Mouse (Mus musculus) heart, embryonic 16.5 days (tissue): Measurements from ENCODE around the gene Nsd1. TPM values are rescaled to one million over a fixed set of nuclear protein-coding genes. Genes with fewer than 3 reads are reported as not detected.

Experiments
- ATAC-seq: fragments of 200-750 bp; cut with Nextera tagmentation; replicated peaks from 2 replicates; pipeline ENCODE4 v1.8.0; 2017; ENCODE audit warnings: moderate number of reproducible peaks; ENCODE audit not compliant: insufficient read depth, low FRiP score; ENCODE audit errors: extremely low read depth
- H3K27ac ChIP-seq: fragments of 300-500 bp; sonication (generic); 2 replicates; pipeline ENCODE4 v1.5.1; 2014; ENCODE audit warnings: mild to moderate bottlenecking, low read length, control low read depth, moderate library complexity
- H3K27me3 ChIP-seq: fragments of 300-500 bp; sonication (generic); 2 replicates; pipeline ENCODE4 v1.6.1; 2014; ENCODE audit warnings: low read length, mixed read lengths; ENCODE audit not compliant: control insufficient read depth, insufficient read depth
- H3K36me3 ChIP-seq: fragments of 300-500 bp; sonication (generic); 2 replicates; pipeline ENCODE4 v1.6.1; 2014; ENCODE audit not compliant: control insufficient read depth, insufficient read depth
- H3K4me1 ChIP-seq: fragments of 300-500 bp; sonication (generic); 2 replicates; pipeline ENCODE4 v1.6.1; 2014; ENCODE audit warnings: low read length, mixed read lengths; ENCODE audit not compliant: control insufficient read depth, insufficient read depth
- H3K4me2 ChIP-seq: fragments of 300-500 bp; sonication (generic); 2 replicates; pipeline ENCODE4 v1.6.1; 2014; ENCODE audit warnings: low read depth, mild to moderate bottlenecking, control low read depth, low read length
- H3K4me3 ChIP-seq: fragments of 300-500 bp; sonication (generic); 2 replicates; pipeline ENCODE4 v1.5.1; 2014; ENCODE audit warnings: mild to moderate bottlenecking, control low read depth, low read length
- H3K9ac ChIP-seq: fragments of 300-500 bp; sonication (generic); 2 replicates; pipeline ENCODE4 v1.6.1; 2014; ENCODE audit warnings: low read length, control low read depth
- H3K9me3 ChIP-seq: fragments of 300-500 bp; sonication (generic); replicated peaks from 2 replicates; pipeline ENCODE4 v1.6.1; 2016; ENCODE audit warnings: low read length; ENCODE audit not compliant: control insufficient read depth
- WGBS: fragments of 180-500 bp; shearing (Covaris S2); extraction: QIAGEN DNeasy Blood & Tissue Kit; methylation state at CpG from one replicate; pipeline ENCODE4 v1.1.7; 2014; 5-methylcytosine and 5-hydroxymethylcytosine counted together
- polyA plus RNA-seq: library from polyadenylated mRNA; unstranded; fragments of >200 nt; fragmentation: Nextera tagmentation; extraction: Ambion mirVana; gene quantifications from 2 replicates; pipeline ENCODE4 v1.2.1, GENCODE M21; 2015

Gene Nsd1
- polyA plus RNA-seq, 1 experiment from 2014 or later, result 38.1 TPM

DNA sequence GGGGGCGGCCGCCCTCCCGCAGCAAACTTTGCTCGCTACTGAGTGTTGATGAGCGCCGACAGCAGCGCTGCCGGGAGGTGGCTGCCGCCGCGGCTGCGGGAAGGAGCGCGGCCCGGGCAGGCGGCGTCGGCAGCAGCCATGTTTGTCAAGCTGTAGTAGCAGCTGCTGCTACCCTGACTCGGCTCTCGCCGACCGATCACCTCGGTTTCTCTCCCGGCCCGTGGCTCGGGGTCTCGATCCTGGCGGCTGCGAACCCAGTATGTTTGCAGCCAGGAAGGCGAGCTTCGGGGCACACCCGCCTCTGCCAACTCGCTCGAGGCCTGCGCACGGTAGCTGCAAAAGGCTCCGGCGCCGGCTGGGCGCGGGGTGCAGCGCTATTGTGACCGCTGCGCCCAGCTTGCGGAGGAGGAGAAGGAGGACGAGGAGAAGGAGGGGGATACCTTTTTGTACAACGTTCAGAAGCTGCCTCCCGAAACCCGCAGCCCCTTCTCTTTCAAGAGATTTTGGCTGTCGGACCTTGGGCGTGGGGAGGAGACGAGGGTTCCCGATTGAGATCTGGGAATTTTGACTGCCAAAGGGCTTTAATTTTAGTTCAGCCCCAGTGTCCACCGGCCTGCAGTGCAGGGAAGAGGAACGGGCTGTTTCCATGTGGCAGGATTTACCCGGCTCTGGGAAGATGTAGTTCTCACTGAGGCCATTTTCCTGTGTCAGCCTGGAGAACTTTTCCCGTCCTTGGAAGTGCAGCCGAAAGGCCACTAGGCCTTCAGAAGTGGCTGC lies 3.0 kb downstream of the Nsd1 start:
- Histone ChIP-seq H3K4me3 (peak overlapping the region; percentile 82), H3K36me3 (peaks cover 18% of the 10 kb centered on the region), H3K27me3 (no peaks in the 10 kb centered on the region), H3K27ac (peak overlapping the region; percentile 98), H3K4me1 (peaks cover 38% of the 10 kb centered on the region), H3K4me2 (peak overlapping the region; percentile 80), H3K9me3 (no peaks in the 10 kb centered on the region), H3K9ac (peak overlapping the region; percentile 99)
- WGBS, result under 1% methylated on average over 58 of the region's 58 CpGs
- 0 out of 2 replicates have a peak, but pooled peaks have one; percentile 0 for ATAC-seq

DNA sequence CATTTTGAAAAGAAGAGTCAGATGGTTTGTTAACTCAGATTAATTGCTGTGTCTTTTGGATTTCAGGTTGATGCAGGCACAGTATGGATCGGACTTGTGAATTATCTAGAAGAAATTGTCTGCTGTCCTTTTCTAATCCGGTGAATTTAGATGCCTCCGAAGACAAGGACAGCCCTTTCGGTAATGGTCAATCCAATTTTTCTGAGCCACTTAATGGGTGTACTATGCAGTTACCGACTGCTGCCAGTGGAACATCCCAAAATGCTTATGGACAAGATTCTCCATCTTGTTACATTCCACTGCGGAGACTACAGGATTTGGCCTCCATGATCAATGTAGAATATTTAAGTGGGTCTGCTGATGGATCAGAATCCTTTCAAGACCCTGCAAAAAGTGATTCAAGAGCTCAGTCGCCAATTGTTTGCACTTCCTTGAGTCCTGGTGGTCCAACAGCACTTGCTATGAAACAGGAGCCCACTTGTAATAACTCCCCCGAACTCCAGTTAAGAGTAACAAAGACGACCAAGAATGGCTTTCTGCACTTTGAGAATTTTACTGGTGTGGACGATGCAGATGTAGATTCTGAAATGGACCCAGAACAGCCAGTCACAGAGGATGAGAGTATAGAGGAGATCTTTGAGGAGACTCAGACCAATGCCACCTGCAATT lies 3.7 kb downstream of the Nsd1 start:
- Histone ChIP-seq H3K27ac (peak overlapping the region; percentile 98), H3K36me3 (peaks cover 21% of the 10 kb centered on the region), H3K27me3 (no peaks in the 10 kb centered on the region), H3K4me3 (peak overlapping the region; percentile 82), H3K4me2 (peak overlapping the region; percentile 80), H3K4me1 (peaks cover 43% of the 10 kb centered on the region), H3K9me3 (no peaks in the 10 kb centered on the region), H3K9ac (peak overlapping the region; percentile 99)
- WGBS, result 59% methylated on average over 10 of the region's 10 CpGs
- ATAC-seq, result no peak

- Histone ChIP-seq H3K36me3 (peaks cover 40% of the 10 kb centered on the region), H3K27me3 (no peaks in the 10 kb centered on the region), H3K4me1 (0 out of 2 replicates have a peak, but pooled peaks cover 3% of the 10 kb centered on the region), H3K27ac (no peak overlapping the region), H3K9me3 (no peaks in the 10 kb centered on the region), H3K4me2 (no peak overlapping the region), H3K4me3 (no peak overlapping the region), H3K9ac (no peak overlapping the region)
- WGBS, result 88% methylated on average over 3 of the region's 3 CpGs
- no peak for ATAC-seq
Measured at GRCm38 (mm10) chr13:55224364-55224763, 14.8 kb downstream of the Nsd1 start.

- no peak overlapping the region for H3K27ac ChIP-seq
- no peaks in the 10 kb centered on the region for H3K4me1 ChIP-seq
- no peaks in the 10 kb centered on the region for H3K27me3 ChIP-seq
- no peak overlapping the region for H3K4me2 ChIP-seq
- H3K9ac ChIP-seq, result no peak overlapping the region
- H3K36me3 ChIP-seq, result peaks cover 44% of the 10 kb centered on the region
- no peak overlapping the region for H3K4me3 ChIP-seq
- ATAC-seq, result no peak
- no peaks in the 10 kb centered on the region for H3K9me3 ChIP-seq
- 83% methylated on average over 1 of the region's 1 CpGs for WGBS
Measured at GRCm38 (mm10) chr13:55230701-55231100, 21.1 kb downstream of the Nsd1 start.

- 77% methylated on average over 3 of the region's 3 CpGs for WGBS
- Histone ChIP-seq H3K27me3 (no peaks in the 10 kb centered on the region), H3K27ac (no peak overlapping the region), H3K9me3 (no peaks in the 10 kb centered on the region), H3K4me1 (no peaks in the 10 kb centered on the region; the same call in 1 of the 2 replicates), H3K4me2 (no peak overlapping the region), H3K36me3 (peaks cover 59% of the 10 kb centered on the region), H3K9ac (no peak overlapping the region), H3K4me3 (no peak overlapping the region)
- no peak for ATAC-seq
Measured at GRCm38 (mm10) chr13:55243205-55243604, 33.6 kb downstream of the Nsd1 start.

- peaks cover 31% of the 10 kb centered on the region for H3K36me3 ChIP-seq
- WGBS, result 88% methylated on average over 17 of the region's 17 CpGs
- no peak for ATAC-seq
Measured at GRCm38 (mm10) chr13:55247293-55248030, 37.9 kb downstream of the Nsd1 start.

GRCm38 (mm10) chr13:55249246-55249645 lies 39.7 kb downstream of the Nsd1 start:
- Histone ChIP-seq H3K27ac (no peak overlapping the region), H3K9me3 (no peaks in the 10 kb centered on the region)

More at GRCm38 (mm10) chr13:55247293-55248030, 37.9 kb downstream of the Nsd1 start:
- Histone ChIP-seq H3K4me3 (no peak overlapping the region), H3K27ac (no peak overlapping the region), H3K27me3 (no peaks in the 10 kb centered on the region), H3K9me3 (no peaks in the 10 kb centered on the region), H3K4me2 (no peak overlapping the region), H3K9ac (no peak overlapping the region), H3K4me1 (no peaks in the 10 kb centered on the region)

DNA sequence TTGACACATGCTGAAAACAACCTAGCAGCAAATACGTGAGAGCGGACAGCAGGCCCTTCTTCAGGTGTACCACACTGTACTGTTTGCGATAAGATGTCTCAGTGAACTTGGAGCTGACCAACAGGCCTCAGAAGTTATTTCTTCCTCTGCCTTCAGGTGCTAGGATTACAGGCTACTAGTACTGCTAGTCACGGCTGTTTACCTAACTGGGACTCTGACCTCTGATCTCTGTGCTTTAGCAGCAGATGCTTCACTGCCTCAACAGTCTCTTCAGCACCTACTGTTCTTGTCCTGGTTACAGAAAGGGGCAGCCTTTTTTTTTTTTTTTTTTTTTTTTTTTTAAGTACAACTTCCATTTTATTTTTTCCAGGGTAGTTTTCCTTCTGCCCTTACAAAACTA lies 43.2 kb downstream of the Nsd1 start:
- no peak for ATAC-seq
- Histone ChIP-seq H3K36me3 (peaks cover 12% of the 10 kb centered on the region), H3K27ac (no peak overlapping the region), H3K4me1 (no peaks in the 10 kb centered on the region), H3K9ac (no peak overlapping the region), H3K4me3 (no peak overlapping the region), H3K4me2 (no peak overlapping the region), H3K9me3 (no peaks in the 10 kb centered on the region), H3K27me3 (no peaks in the 10 kb centered on the region)
- 92% methylated on average over 4 of the region's 4 CpGs for WGBS

More at GRCm38 (mm10) chr13:55249246-55249645, 39.7 kb downstream of the Nsd1 start:
- no peak for ATAC-seq
- peaks cover 34% of the 10 kb centered on the region for H3K36me3 ChIP-seq
- WGBS, result 84% methylated on average over 4 of the region's 4 CpGs
- no peaks in the 10 kb centered on the region for H3K4me1 ChIP-seq
- H3K27me3 ChIP-seq, result no peaks in the 10 kb centered on the region
- H3K4me3 ChIP-seq, result no peak overlapping the region
- no peak overlapping the region for H3K9ac ChIP-seq
- H3K4me2 ChIP-seq, result no peak overlapping the region
